Mouse (Mus musculus): ENCODE data around the gene Spata21. TPM values are rescaled to one million over a fixed set of nuclear protein-coding genes. Genes with fewer than 3 reads are reported as not detected.

Spata21 gene
- 14.1 TPM for polyA plus RNA-seq (2014; fragmentation: Illumina TruSeq; extraction: RNeasy Lipid Tissue Mini Kit (QIAGEN cat#74804); ENCODE audit: low read depth, low replicate concordance)

GRCm38 (mm10) chr4:141088033-141088432 is at the start of gene Spata21:
Spata21 (plus strand) TSS chr4:141088333.

GRCm38 (mm10) chr4:141060426-141061301 is 27.5 kb upstream of the Spata21 start, which contains the start of gene Crocc:
Crocc (minus strand) TSS chr4:141060550.

GRCm38 (mm10) chr4:141077681-141078509 is 10.2 kb upstream of the Spata21 start, which contains the start of gene Necap2:
Necap2 (minus strand) TSS chr4:141078357.

GRCm38 (mm10) chr4:141139116-141139970 is 51.2 kb downstream of the Spata21 start, which contains the start of gene Szrd1:
Szrd1 (minus strand) TSS chr4:141139775.

GRCm38 (mm10) chr4:141147112-141148008 is 59.2 kb downstream of the Spata21 start, which contains the start of gene Fbxo42:
Fbxo42 (plus strand) TSS chr4:141147913.

Other genes with a start within 250 kb of the Spata21 start
- 0.20 TPM for gene Padi1, start 242.6 kb upstream of the Spata21 start, polyA plus RNA-seq (2014; fragmentation: Illumina TruSeq; extraction: RNeasy Lipid Tissue Mini Kit (QIAGEN cat#74804); ENCODE audit: low read depth, low replicate concordance)
- gene Padi2, start 182.0 kb upstream of the Spata21 start, polyA plus RNA-seq (2014; fragmentation: Illumina TruSeq; extraction: RNeasy Lipid Tissue Mini Kit (QIAGEN cat#74804); ENCODE audit: low read depth, low replicate concordance), result 24.0 TPM
- gene Sdhb, start 127.1 kb upstream of the Spata21 start, polyA plus RNA-seq (2014; fragmentation: Illumina TruSeq; extraction: RNeasy Lipid Tissue Mini Kit (QIAGEN cat#74804); ENCODE audit: low read depth, low replicate concordance), result 129 TPM
- 28.6 TPM for gene Atp13a2, start 101.5 kb upstream of the Spata21 start, polyA plus RNA-seq (2014; fragmentation: Illumina TruSeq; extraction: RNeasy Lipid Tissue Mini Kit (QIAGEN cat#74804); ENCODE audit: low read depth, low replicate concordance)
- 16.9 TPM for gene Mfap2, start 77.9 kb upstream of the Spata21 start, polyA plus RNA-seq (2014; fragmentation: Illumina TruSeq; extraction: RNeasy Lipid Tissue Mini Kit (QIAGEN cat#74804); ENCODE audit: low read depth, low replicate concordance)
- gene Crocc, start 27.8 kb upstream of the Spata21 start, polyA plus RNA-seq (2014; fragmentation: Illumina TruSeq; extraction: RNeasy Lipid Tissue Mini Kit (QIAGEN cat#74804); ENCODE audit: low read depth, low replicate concordance), result 15.9 TPM
- gene Necap2, start 10.0 kb upstream of the Spata21 start, polyA plus RNA-seq (2014; fragmentation: Illumina TruSeq; extraction: RNeasy Lipid Tissue Mini Kit (QIAGEN cat#74804); ENCODE audit: low read depth, low replicate concordance), result 53.0 TPM
- 40.6 TPM for gene Szrd1, start 51.4 kb downstream of the Spata21 start, polyA plus RNA-seq (2014; fragmentation: Illumina TruSeq; extraction: RNeasy Lipid Tissue Mini Kit (QIAGEN cat#74804); ENCODE audit: low read depth, low replicate concordance)
- 9.8 TPM for gene Fbxo42, start 59.6 kb downstream of the Spata21 start, polyA plus RNA-seq (2014; fragmentation: Illumina TruSeq; extraction: RNeasy Lipid Tissue Mini Kit (QIAGEN cat#74804); ENCODE audit: low read depth, low replicate concordance)
- gene Rsg1, start 125.6 kb downstream of the Spata21 start, polyA plus RNA-seq (2014; fragmentation: Illumina TruSeq; extraction: RNeasy Lipid Tissue Mini Kit (QIAGEN cat#74804); ENCODE audit: low read depth, low replicate concordance), result 0.78 TPM
- gene Arhgef19, start 151.2 kb downstream of the Spata21 start, polyA plus RNA-seq (2014; fragmentation: Illumina TruSeq; extraction: RNeasy Lipid Tissue Mini Kit (QIAGEN cat#74804); ENCODE audit: low read depth, low replicate concordance), result 5.9 TPM
- gene Epha2, start 212.9 kb downstream of the Spata21 start, polyA plus RNA-seq (2014; fragmentation: Illumina TruSeq; extraction: RNeasy Lipid Tissue Mini Kit (QIAGEN cat#74804); ENCODE audit: low read depth, low replicate concordance), result 4.4 TPM

Measured in adipose tissue, adult 10 weeks (tissue).